Mouse (Mus musculus) kidney, adult 2 months (tissue): ENCODE measurements at regions not wholly inside any gene's neighbourhood (a gene's known extent, or its start where the extent isn't known, plus 50 kb on each side); places are given as distances from the start of the nearest gene placed in this dataset.

ENCODE experiments used
- CTCF ChIP-seq: fragments of 200-500 bp; conservative IDR thresholded peaks from 2 replicates; pipeline ENCODE4 v1.5.1; 2011; ENCODE audit warnings: low read depth, mild to moderate bottlenecking, control low read depth, low read length, moderate library complexity, mixed read lengths; ENCODE audit not compliant: insufficient read depth, insufficient read length
- POLR2A ChIP-seq: fragments of 200-500 bp; IDR thresholded peaks from one replicate; pipeline ENCODE4 v1.6.1; 2011; ENCODE audit warnings: low read depth, low read length, control low read depth

GRCm38 (mm10) chr4:72437367-72437766 is 236.6 kb upstream of the Tle1 start:
- no peak for TF ChIP-seq CTCF
- no peak for TF ChIP-seq POLR2A
